Mouse (Mus musculus): ENCODE results near the gene Adcy7. TPM values are rescaled to one million over a fixed set of nuclear protein-coding genes. Genes with fewer than 3 reads are reported as not detected.

Adcy7 gene
- polyA plus RNA-seq, 1 experiment from 2014 or later: 49.6 TPM

DNA sequence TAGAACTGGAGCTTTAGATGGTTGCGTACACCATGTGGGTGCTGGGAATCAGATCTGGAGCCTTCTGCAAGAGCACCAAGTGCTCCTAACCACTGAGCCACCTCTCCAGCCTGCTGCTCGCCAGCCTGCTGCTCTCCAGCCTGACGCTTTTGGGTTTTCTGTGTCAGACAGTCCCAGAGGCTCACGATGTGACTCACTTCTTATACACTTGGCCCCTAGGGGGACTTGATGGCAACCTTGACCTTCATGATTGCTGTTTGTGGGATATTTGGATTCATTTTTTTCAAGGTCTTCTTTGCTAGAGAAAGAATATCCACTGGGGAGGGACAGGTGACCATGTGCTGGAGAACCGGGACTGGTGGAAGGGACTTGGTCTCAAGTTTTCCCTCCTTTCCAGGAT lies 49.2 kb downstream of the Adcy7 start:
- Histone ChIP-seq H3K27ac (no peak overlapping the region), H3K79me2 (ENCODE audit: inconsistent target) (no peaks in the 10 kb centered on the region; the same call in 1 of the 2 replicates), H3K36me3 (ENCODE audit: inconsistent target) (peaks cover 99% of the 10 kb centered on the region), H3K4me3 (ENCODE audit: inconsistent target) (no peak overlapping the region)
- 98% methylated on average over 5 of the region's 5 CpGs for WGBS (ENCODE audit: missing documents)

DNA sequence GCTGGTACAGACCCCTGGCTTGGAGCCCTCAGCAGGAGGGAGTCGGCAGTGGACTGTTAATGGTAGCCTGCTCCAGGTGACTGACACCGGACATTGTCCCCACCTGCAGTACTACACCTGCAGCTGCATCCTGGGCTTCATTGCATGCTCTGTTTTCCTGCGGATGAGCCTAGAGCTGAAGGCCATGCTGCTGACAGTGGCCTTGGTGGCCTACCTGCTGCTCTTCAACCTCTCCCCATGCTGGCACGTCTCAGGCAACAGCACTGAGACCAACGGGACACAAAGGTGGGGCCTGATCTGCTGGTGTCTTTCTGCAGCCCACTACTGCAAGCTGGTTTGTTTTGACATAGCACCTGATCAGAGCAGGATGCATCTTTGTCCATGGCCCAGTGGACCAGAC lies 51.3 kb downstream of the Adcy7 start:
- no peaks in the 10 kb centered on the region for H3K79me2 ChIP-seq (ENCODE audit: inconsistent target)
- no peak overlapping the region for H3K27ac ChIP-seq
- WGBS (ENCODE audit: missing documents): 92% methylated on average over 5 of the region's 5 CpGs
- no peak overlapping the region for H3K4me3 ChIP-seq (ENCODE audit: inconsistent target)
- peaks cover 99% of the 10 kb centered on the region for H3K36me3 ChIP-seq (ENCODE audit: inconsistent target)

DNA sequence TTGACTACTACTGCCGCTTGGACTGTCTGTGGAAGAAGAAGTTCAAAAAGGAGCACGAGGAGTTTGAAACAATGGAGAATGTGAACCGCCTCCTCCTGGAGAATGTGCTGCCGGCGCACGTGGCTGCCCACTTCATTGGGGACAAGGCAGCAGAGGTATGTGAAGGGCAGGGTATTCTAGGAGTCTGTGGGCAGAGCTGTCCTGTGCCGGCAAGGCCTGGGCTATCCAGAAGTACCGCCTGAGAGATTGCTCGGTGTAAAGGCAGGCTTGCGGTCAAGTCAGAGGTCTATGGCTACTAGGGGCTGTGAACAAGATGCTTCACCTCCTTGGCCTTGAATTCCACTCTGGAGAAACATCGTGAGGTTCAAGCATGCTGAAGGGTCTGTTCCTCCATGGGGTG lies 52.6 kb downstream of the Adcy7 start:
- peaks cover 100% of the 10 kb centered on the region for H3K36me3 ChIP-seq (ENCODE audit: inconsistent target)
- no peak overlapping the region for H3K4me3 ChIP-seq (ENCODE audit: inconsistent target)
- WGBS (ENCODE audit: missing documents): 86% methylated on average over 8 of the region's 11 CpGs
- no peaks in the 10 kb centered on the region for H3K79me2 ChIP-seq (ENCODE audit: inconsistent target)
- no peak overlapping the region for H3K27ac ChIP-seq

DNA sequence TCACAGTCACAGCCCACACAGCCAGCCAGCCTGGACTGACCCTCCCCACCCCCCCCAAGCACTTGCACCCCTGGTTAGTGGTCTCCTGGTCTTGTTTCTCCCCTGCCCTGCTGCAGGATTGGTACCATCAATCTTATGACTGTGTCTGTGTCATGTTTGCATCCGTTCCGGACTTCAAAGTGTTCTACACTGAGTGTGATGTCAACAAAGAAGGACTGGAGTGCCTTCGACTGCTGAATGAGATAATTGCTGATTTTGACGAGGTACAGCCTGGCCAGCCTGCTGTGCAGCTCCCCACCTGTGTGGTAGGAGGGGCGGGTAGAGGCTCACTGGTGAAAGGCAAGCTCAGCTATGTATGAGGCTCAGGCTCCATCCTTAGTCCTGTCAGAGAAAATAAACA lies 53.0 kb downstream of the Adcy7 start:
- H3K4me3 ChIP-seq (ENCODE audit: inconsistent target): no peak overlapping the region
- H3K36me3 ChIP-seq (ENCODE audit: inconsistent target): peaks cover 100% of the 10 kb centered on the region
- H3K79me2 ChIP-seq (ENCODE audit: inconsistent target): no peaks in the 10 kb centered on the region
- WGBS (ENCODE audit: missing documents): 93% methylated on average over 5 of the region's 5 CpGs
- no peak overlapping the region for H3K27ac ChIP-seq

DNA sequence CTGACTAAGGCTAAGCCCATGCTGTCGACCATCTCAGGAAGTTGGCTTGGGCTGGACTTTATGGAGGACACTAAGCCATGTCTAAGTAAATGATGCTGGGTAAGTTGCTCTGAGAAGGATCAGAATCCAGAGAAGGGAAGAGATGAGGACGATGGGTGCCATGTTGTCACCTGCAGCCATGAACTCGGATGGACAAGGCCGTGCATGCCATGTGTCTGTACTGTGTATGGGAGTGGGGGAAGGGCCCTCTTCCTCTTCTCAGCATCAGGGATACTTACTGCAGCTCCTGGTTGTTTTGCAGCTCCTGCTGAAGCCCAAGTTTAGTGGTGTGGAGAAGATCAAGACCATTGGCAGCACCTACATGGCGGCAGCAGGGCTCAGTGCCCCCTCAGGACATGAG lies 53.6 kb downstream of the Adcy7 start:
- Histone ChIP-seq H3K27ac (no peak overlapping the region), H3K4me3 (ENCODE audit: inconsistent target) (no peak overlapping the region), H3K36me3 (ENCODE audit: inconsistent target) (peaks cover 100% of the 10 kb centered on the region), H3K79me2 (ENCODE audit: inconsistent target) (no peaks in the 10 kb centered on the region)
- 88% methylated on average over 5 of the region's 5 CpGs for WGBS (ENCODE audit: missing documents)

DNA sequence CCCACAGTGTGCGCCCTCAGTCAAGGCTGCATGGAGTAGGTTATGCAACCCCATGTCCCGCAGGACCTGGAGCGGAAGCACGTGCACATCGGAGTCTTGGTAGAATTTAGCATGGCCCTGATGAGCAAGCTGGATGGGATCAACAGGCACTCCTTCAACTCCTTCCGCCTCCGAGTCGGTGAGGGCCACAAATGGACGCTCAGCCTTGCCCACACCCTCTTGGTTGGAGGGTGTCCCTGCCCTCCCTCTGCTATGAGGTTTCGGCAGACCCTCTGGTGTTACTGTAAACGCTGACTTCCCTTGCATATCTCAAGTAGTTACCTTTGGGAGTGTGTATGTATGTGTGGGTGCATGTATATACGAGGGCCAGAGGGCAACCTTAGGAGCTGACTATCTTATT lies 54.1 kb downstream of the Adcy7 start:
- peaks cover 96% of the 10 kb centered on the region for H3K36me3 ChIP-seq (ENCODE audit: inconsistent target)

DNA sequence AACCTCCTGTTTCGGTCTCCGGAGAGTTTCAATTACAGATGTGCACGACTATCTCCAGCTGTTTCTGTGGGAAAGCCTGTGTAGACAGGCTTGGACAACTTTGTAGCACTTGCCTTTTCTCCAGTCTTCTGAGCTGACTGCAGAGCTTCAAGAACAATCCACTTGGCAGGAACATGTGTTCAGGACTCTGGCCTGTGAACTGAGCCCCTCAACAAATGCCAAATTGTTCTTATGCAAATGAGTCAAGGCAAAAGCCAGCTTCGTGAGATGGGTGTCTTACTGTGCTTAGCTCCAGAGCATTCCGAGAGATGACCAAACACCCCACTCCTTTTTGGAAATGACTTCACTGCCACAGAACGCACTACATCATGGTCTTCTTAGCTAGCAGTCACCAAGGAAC lies 56.5 kb downstream of the Adcy7 start:
- no peaks in the 10 kb centered on the region for H3K79me2 ChIP-seq (ENCODE audit: inconsistent target)
- H3K27ac ChIP-seq: no peak overlapping the region
- H3K4me3 ChIP-seq (ENCODE audit: inconsistent target): no peak overlapping the region
- 96% methylated on average over 6 of the region's 6 CpGs for WGBS (ENCODE audit: missing documents)
- H3K36me3 ChIP-seq (ENCODE audit: inconsistent target): peaks cover 95% of the 10 kb centered on the region

More for the DNA sequence above, 54.1 kb downstream of the Adcy7 start:
- Histone ChIP-seq H3K27ac (no peak overlapping the region), H3K79me2 (ENCODE audit: inconsistent target) (no peaks in the 10 kb centered on the region), H3K4me3 (ENCODE audit: inconsistent target) (no peak overlapping the region)
- WGBS (ENCODE audit: missing documents): 91% methylated on average over 12 of the region's 12 CpGs

DNA sequence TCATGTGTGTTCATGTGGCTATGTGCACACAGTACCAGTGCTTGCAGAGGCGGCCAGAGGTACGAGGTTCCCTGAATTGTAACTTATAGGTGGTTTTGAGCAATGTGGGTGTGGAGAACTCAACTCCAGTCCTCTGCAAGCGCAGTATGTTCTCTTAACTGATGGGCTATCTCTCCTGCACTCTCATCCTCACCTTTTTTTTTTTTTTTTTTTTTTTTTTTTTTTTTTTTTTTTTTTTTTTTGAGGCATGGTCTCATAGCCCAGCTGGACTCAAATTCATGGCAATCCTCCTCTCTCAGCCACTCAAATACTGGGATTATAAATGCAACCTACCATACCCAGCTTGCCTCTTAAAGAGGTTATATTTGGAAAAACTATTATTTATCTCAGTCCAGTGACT lies 58.6 kb downstream of the Adcy7 start:
- H3K36me3 ChIP-seq (ENCODE audit: inconsistent target): peaks cover 94% of the 10 kb centered on the region
- no peak overlapping the region for H3K27ac ChIP-seq
- H3K4me3 ChIP-seq (ENCODE audit: inconsistent target): no peak overlapping the region
- no peaks in the 10 kb centered on the region for H3K79me2 ChIP-seq (ENCODE audit: inconsistent target)
- 95% methylated on average over 2 of the region's 3 CpGs for WGBS (ENCODE audit: missing documents)

DNA sequence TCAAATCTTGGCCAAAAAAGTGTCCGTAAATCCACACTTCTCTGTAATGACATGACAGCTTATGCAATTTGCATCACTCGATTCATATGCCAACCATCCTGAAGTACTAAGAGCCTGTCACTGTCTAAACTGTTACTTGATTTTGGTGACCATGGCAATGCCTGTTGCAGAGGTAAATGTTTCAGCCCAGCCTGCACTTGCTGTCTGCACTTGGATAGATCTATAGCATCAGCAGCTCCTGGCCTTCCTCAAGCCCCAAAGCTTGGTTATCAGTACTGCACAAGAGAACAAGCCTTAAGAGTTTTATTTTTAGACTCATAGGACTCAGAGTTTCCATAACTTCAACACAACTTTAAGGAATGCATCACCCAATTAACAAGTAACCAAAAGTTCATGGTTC lies 62.2 kb downstream of the Adcy7 start:
- WGBS (ENCODE audit: missing documents): 90% methylated on average over 2 of the region's 2 CpGs
- H3K79me2 ChIP-seq (ENCODE audit: inconsistent target): no peaks in the 10 kb centered on the region
- H3K4me3 ChIP-seq (ENCODE audit: inconsistent target): no peak overlapping the region
- H3K27ac ChIP-seq: no peak overlapping the region
- H3K36me3 ChIP-seq (ENCODE audit: inconsistent target): peaks cover 93% of the 10 kb centered on the region

DNA sequence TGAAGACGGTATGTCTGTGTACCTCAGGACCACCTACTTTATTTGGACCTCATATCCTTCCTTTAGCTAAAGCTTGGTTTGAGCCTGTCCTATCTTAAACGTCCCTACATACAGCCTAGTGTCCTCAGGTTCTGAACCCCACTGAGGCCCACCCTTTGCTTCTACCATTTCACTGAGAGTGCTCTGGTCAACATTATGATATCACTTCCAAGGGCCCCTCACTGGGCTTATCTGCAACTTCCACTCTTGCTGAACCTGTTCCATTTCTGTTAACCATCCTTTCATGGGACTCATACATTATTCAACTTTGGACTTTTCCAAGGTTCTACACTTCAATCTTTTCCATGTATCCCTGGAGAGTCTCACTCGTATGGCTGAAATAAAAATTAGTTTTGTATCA lies 62.8 kb downstream of the Adcy7 start:
- Histone ChIP-seq H3K79me2 (ENCODE audit: inconsistent target) (no peaks in the 10 kb centered on the region), H3K36me3 (ENCODE audit: inconsistent target) (peaks cover 89% of the 10 kb centered on the region), H3K4me3 (ENCODE audit: inconsistent target) (no peak overlapping the region), H3K27ac (no peak overlapping the region)
- WGBS (ENCODE audit: missing documents): 96% methylated on average over 2 of the region's 3 CpGs

DNA sequence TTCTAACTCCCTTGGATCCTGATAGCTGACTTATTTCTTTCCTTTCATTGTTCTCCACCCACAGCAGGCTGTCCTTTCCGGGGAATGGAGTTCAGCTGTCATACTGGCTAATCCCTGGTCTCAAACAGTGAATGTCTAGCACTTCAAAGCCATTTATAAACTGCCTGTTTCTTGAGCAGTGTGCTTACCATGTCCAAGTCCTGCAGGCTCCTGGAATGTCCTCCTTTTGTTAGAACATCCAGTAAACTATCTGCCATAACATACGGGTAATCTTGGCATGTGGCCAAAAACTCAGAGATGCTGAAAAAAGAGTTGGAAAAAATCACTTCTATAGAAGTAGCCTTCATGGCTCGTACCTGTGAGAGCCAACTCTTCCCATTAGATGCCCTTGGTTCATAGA lies 67.0 kb downstream of the Adcy7 start:
- no peak overlapping the region for H3K27ac ChIP-seq
- H3K79me2 ChIP-seq (ENCODE audit: inconsistent target): no peaks in the 10 kb centered on the region
- WGBS (ENCODE audit: missing documents): 97% methylated on average over 3 of the region's 3 CpGs
- peaks cover 91% of the 10 kb centered on the region for H3K36me3 ChIP-seq (ENCODE audit: inconsistent target)
- no peak overlapping the region for H3K4me3 ChIP-seq (ENCODE audit: inconsistent target)

DNA sequence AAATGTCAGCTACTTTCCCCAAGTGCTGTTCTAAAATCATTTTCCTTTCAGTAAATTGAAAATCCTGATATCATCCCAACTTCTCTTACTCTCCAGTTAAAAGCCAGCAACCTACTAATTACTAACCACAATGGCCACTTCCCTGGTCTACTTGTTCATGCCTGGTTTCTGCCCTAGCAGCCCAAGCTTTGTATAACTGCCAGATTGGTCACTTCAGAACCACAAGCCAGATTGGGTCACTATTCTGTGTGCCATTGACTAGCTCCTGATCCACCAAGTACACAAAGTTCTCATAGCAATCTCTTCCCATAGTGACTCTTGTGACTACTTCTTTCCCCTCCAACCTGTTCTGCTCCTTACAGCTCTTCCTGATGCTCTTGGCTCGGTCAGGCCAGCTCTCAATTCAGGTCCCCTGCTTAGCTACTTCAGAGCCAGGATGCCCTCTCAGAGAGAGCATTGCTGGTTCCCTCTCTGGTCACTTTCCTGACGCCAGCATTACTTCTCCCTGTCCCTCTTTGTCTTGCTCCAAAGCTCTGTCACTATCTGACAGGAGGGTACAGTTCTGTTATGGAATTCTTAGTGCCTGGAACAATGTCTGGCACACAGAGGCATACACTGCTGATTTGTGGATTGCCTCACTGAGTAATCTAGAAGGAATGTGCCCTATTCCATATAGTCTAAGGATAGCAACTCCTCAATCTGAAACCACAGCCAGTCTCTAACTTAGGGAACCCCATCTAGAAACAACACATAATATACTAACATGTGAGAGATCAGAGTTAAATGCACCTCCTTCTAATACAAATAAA lies 67.9 kb downstream of the Adcy7 start:
- Histone ChIP-seq H3K4me3 (ENCODE audit: inconsistent target) (no peak overlapping the region), H3K27ac (no peak overlapping the region), H3K79me2 (ENCODE audit: inconsistent target) (no peaks in the 10 kb centered on the region), H3K36me3 (ENCODE audit: inconsistent target) (peaks cover 92% of the 10 kb centered on the region)
- WGBS (ENCODE audit: missing documents): 94% methylated on average over 2 of the region's 2 CpGs

DNA sequence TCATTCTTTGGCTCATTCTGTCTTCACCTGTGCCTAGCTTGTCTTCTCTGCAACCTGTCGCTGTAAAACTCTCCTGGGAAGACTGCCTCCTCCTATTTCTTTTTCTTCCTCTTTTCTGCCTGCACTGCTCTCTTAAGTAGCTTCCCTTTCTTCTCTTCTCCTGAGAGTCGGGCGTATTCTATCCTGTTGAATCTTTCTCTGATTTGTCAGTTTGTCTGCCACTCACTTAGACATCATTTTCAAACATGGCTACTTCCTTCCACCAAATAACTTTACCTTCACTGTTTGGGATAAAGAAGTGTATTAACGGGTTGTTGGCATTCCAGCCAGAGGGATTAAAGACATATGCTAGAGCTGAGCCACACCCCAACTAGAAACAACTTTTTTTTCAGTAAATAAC lies 69.8 kb downstream of the Adcy7 start:
- H3K27ac ChIP-seq: no peak overlapping the region
- WGBS (ENCODE audit: missing documents): 62% methylated on average over 4 of the region's 4 CpGs
- no peak overlapping the region for H3K4me3 ChIP-seq (ENCODE audit: inconsistent target)
- H3K36me3 ChIP-seq (ENCODE audit: inconsistent target): peaks cover 92% of the 10 kb centered on the region
- no peaks in the 10 kb centered on the region for H3K79me2 ChIP-seq (ENCODE audit: inconsistent target)

DNA sequence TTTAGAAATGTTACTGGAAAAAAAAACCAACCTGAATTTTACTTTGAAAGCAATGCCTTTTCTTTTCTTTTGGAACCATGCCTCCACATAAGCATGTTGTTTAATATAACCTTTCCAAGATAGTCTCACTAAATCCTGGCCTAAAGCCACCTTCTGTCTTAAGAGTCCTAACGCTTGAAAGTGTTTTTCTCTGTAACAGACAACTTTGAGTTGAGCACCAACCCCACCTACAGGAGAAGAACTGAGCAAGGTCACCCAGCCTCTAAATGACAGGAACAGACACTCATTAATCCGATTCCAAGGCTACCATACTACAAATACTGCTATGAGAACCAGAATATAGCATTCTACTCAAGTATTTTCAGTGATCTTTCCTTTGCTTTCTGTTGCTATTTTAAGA lies 76.8 kb downstream of the Adcy7 start:
- 82% methylated on average over 2 of the region's 2 CpGs for WGBS (ENCODE audit: missing documents)
- Histone ChIP-seq H3K79me2 (ENCODE audit: inconsistent target) (no peaks in the 10 kb centered on the region), H3K4me3 (ENCODE audit: inconsistent target) (no peak overlapping the region), H3K36me3 (ENCODE audit: inconsistent target) (peaks cover 98% of the 10 kb centered on the region), H3K27ac (no peak overlapping the region)

DNA sequence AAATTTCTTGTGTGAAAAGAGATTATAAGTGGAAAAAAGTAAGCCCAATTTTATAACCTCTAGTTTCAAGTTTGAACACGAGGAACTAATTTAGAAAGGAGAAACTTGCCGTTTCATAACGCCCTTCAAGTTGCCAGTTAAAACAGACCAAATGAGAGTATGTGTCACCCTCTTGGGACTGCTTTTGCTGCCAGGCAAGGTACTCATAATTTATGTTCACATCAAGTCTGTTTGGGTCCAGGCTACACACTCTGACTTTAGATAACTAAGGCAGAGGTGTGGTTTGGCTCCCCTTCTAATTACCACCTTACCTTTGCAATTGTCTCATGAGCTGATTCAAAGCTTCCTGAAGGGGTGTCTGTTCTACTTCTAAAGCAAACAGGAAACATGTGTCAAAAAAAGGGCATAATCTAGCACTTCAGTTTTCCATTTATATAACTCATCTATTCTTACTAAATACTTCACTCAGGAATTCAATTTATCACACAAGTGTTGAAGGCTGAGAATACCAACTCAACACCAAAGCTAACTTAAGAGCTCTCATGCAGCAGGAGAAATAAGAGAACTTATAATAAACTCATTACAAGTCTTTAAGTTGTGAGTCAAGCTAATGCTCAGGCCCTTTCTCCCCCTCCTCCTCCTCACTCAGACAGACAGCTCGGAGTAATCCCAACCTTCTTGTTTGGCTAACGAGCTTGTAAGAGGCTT lies 85.2 kb downstream of the Adcy7 start:
- Histone ChIP-seq H3K79me2 (ENCODE audit: inconsistent target) (peaks cover 48% of the 10 kb centered on the region), H3K27ac (no peak overlapping the region), H3K4me3 (ENCODE audit: inconsistent target) (no peak overlapping the region), H3K36me3 (ENCODE audit: inconsistent target) (peaks cover 67% of the 10 kb centered on the region)
- 64% methylated on average over 5 of the region's 5 CpGs for WGBS (ENCODE audit: missing documents)

Data from macrophage (primary cell).